Mouse (Mus musculus): ENCODE results near the gene Ficd. TPM values are rescaled to one million over a fixed set of nuclear protein-coding genes. Genes with fewer than 3 reads are reported as not detected.
"Not testable (repeated sequence)": the region's sequence is repeated elsewhere in the genome, so short reads cannot be mapped to it uniquely, and the experiment has no call there.

The Ficd gene
- polyA plus RNA-seq, 1 experiment: 8.5 TPM

GRCm38 (mm10) chr5:113771213-113772162 is 35.9 kb downstream of the Ficd start:
- TF ChIP-seq CTCF (IDR thresholded peaks at IDR 0.05; ENCODE audit: extremely low read depth, insufficient read depth, low read length) (no peak), POLR2A (IDR thresholded peaks at IDR 0.05; ENCODE audit: extremely low read depth, insufficient read depth, low read length) (peak; percentile 41; the same call in 1 of the 2 replicates)
- peak overlapping the region; percentile 100 for H3K27ac ChIP-seq (ENCODE audit: insufficient read depth, low read length)

GRCm38 (mm10) chr5:113772450-113772895 is 36.9 kb downstream of the Ficd start, which contains the start of the genes Sart3 and Iscu:
Gene Sart3 (minus strand): TSS chr5:113772510.
Gene Iscu (plus strand): TSS chr5:113772748.
- TF ChIP-seq CTCF (IDR thresholded peaks at IDR 0.05; ENCODE audit: extremely low read depth, insufficient read depth, low read length) (no peak), POLR2A (IDR thresholded peaks at IDR 0.05; ENCODE audit: extremely low read depth, insufficient read depth, low read length) (0 out of 2 replicates have a peak, but pooled peaks have one; percentile 39)
- Histone ChIP-seq H3K4me3 (ENCODE audit: insufficient read depth, low read length) (peak within 1 kb of the TSS; percentile 99), H3K4me1 (ENCODE audit: control insufficient read depth, insufficient read depth, low read length) (peaks cover 3% of the 10 kb centered on the region; the same call in 1 of the 2 replicates), H3K27ac (ENCODE audit: insufficient read depth, low read length) (peak within 1 kb of the TSS; percentile 100)

More at GRCm38 (mm10) chr5:113771213-113772162, 35.9 kb downstream of the Ficd start:
- Histone ChIP-seq H3K4me1 (ENCODE audit: control insufficient read depth, insufficient read depth, low read length) (peaks cover 3% of the 10 kb centered on the region; the same call in 1 of the 2 replicates), H3K4me3 (ENCODE audit: insufficient read depth, low read length) (peak overlapping the region; percentile 99)

GRCm38 (mm10) chr5:113772905-113773519 is 37.4 kb downstream of the Ficd start:
- Histone ChIP-seq H3K4me3 (ENCODE audit: insufficient read depth, low read length) (peak overlapping the region; percentile 99), H3K27ac (ENCODE audit: insufficient read depth, low read length) (no peak overlapping the region), H3K4me1 (ENCODE audit: control insufficient read depth, insufficient read depth, low read length) (peaks cover 3% of the 10 kb centered on the region; the same call in 1 of the 2 replicates)
- TF ChIP-seq POLR2A (IDR thresholded peaks at IDR 0.05; ENCODE audit: extremely low read depth, insufficient read depth, low read length) (no peak), CTCF (IDR thresholded peaks at IDR 0.05; ENCODE audit: extremely low read depth, insufficient read depth, low read length) (no peak)

- peak overlapping the region; percentile 99 for H3K4me3 ChIP-seq (ENCODE audit: insufficient read depth, low read length)
- peaks cover 3% of the 10 kb centered on the region; the same call in 1 of the 2 replicates for H3K4me1 ChIP-seq (ENCODE audit: control insufficient read depth, insufficient read depth, low read length)
- TF ChIP-seq CTCF (IDR thresholded peaks at IDR 0.05; ENCODE audit: extremely low read depth, insufficient read depth, low read length): peak; percentile 84
- no peak for TF ChIP-seq POLR2A (IDR thresholded peaks at IDR 0.05; ENCODE audit: extremely low read depth, insufficient read depth, low read length)
- no peak overlapping the region for H3K27ac ChIP-seq (ENCODE audit: insufficient read depth, low read length)
Observed at GRCm38 (mm10) chr5:113773664-113774063, 38.1 kb downstream of the Ficd start.

GRCm38 (mm10) chr5:113775585-113775984 is 40.0 kb downstream of the Ficd start:
- TF ChIP-seq CTCF (IDR thresholded peaks at IDR 0.05; ENCODE audit: extremely low read depth, insufficient read depth, low read length): no peak
- TF ChIP-seq POLR2A (IDR thresholded peaks at IDR 0.05; ENCODE audit: extremely low read depth, insufficient read depth, low read length): no peak
- H3K27ac ChIP-seq (ENCODE audit: insufficient read depth, low read length): no peak overlapping the region
- no peaks in the 10 kb centered on the region for H3K4me1 ChIP-seq (ENCODE audit: control insufficient read depth, insufficient read depth, low read length)
- no peak overlapping the region for H3K4me3 ChIP-seq (ENCODE audit: insufficient read depth, low read length)

GRCm38 (mm10) chr5:113776128-113776895 is 40.7 kb downstream of the Ficd start:
- Histone ChIP-seq H3K4me1 (ENCODE audit: control insufficient read depth, insufficient read depth, low read length) (no peaks in the 10 kb centered on the region), H3K27ac (ENCODE audit: insufficient read depth, low read length) (peak overlapping the region; percentile 79), H3K4me3 (ENCODE audit: insufficient read depth, low read length) (no peak overlapping the region)
- no peak for TF ChIP-seq CTCF (IDR thresholded peaks at IDR 0.05; ENCODE audit: extremely low read depth, insufficient read depth, low read length)
- TF ChIP-seq POLR2A (IDR thresholded peaks at IDR 0.05; ENCODE audit: extremely low read depth, insufficient read depth, low read length): no peak

GRCm38 (mm10) chr5:113776896-113777226 is 41.3 kb downstream of the Ficd start:
- TF ChIP-seq CTCF (IDR thresholded peaks at IDR 0.05; ENCODE audit: extremely low read depth, insufficient read depth, low read length) (no peak), POLR2A (IDR thresholded peaks at IDR 0.05; ENCODE audit: extremely low read depth, insufficient read depth, low read length) (no peak)
- H3K4me1 ChIP-seq (ENCODE audit: control insufficient read depth, insufficient read depth, low read length): no peaks in the 10 kb centered on the region
- peak overlapping the region; percentile 79; the same call in 1 of the 2 replicates for H3K27ac ChIP-seq (ENCODE audit: insufficient read depth, low read length)
- no peak overlapping the region for H3K4me3 ChIP-seq (ENCODE audit: insufficient read depth, low read length)

GRCm38 (mm10) chr5:113777728-113778127 is 42.1 kb downstream of the Ficd start:
- H3K4me1 ChIP-seq (ENCODE audit: control insufficient read depth, insufficient read depth, low read length); H3K4me3 ChIP-seq (ENCODE audit: insufficient read depth, low read length); H3K27ac ChIP-seq (ENCODE audit: insufficient read depth, low read length): not testable (repeated sequence)

GRCm38 (mm10) chr5:113779569-113779968 is 44.0 kb downstream of the Ficd start:
- Histone ChIP-seq H3K27ac (ENCODE audit: insufficient read depth, low read length) (no peak overlapping the region), H3K4me3 (ENCODE audit: insufficient read depth, low read length) (no peak overlapping the region), H3K4me1 (ENCODE audit: control insufficient read depth, insufficient read depth, low read length) (no peaks in the 10 kb centered on the region)
- no peak for TF ChIP-seq CTCF (IDR thresholded peaks at IDR 0.05; ENCODE audit: extremely low read depth, insufficient read depth, low read length)
- TF ChIP-seq POLR2A (IDR thresholded peaks at IDR 0.05; ENCODE audit: extremely low read depth, insufficient read depth, low read length): no peak
